Mouse (Mus musculus) lung, postnatal 0 days (tissue): Measurements from ENCODE around the gene Primpol.

Experiments
- CTCF ChIP-seq: IDR thresholded peaks from 2 replicates; pipeline ENCODE4 v1.5.1; 2016; ENCODE audit warnings: antibody characterized with exemption, mild to moderate bottlenecking
- EP300 ChIP-seq: IDR thresholded peaks from 2 replicates; pipeline ENCODE4 v1.6.1; 2016; ENCODE audit warnings: antibody characterized with exemption, mild to moderate bottlenecking, control low read depth

DNA sequence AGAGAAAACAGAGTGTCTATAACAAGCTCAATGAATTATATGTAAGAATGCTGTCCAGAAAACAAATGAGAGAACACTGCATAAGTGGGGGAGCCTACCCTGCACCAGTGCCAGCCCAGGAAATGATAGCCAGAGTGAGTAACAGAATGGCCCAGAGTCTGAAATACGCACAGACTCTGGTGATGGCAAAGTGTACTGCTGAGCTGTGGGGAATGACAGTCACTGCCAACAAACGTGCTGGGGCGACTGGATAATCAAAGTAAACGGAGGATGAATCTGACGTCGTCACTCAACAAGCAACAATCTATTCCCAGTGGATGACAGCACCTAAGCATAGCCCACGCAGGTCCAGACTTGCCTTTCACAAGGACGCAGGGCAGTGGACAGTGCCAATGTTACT lies 23.9 kb downstream of the Primpol start:
- TF ChIP-seq CTCF (no peak), EP300 (no peak)
